Mouse (Mus musculus) gastrocnemius, postnatal 10 days (tissue): ENCODE results near the gene Slc15a1. TPM values are rescaled to one million over a fixed set of nuclear protein-coding genes. Genes with fewer than 3 reads are reported as not detected.

Experiments
- total RNA-seq, 2 experiments: library from RNA; stranded (reverse); gene quantifications; 2 replicates each; pipeline ENCODE4 v1.2.3; 2021

The Slc15a1 gene
- total RNA-seq, 2 experiments from 2014 or later = not detected

Other genes starting within 250 kb of the Slc15a1 start
- 10 to 100 TPM; 37.6 to 39.7 TPM for gene Stk24, start 125.2 kb downstream of the Slc15a1 start, total RNA-seq